Mouse (Mus musculus) left cerebral cortex, postnatal 10 days (tissue): ENCODE results near the gene Zbtb46. TPM values are rescaled to one million over a fixed set of nuclear protein-coding genes. Genes with fewer than 3 reads are reported as not detected.

Experiments used
- DNase-seq, 2 experiments: peaks; one replicate each; pipeline ENCODE4 v3.0.0; 2021 to 2022; ENCODE audit warnings: low spot score in 2 of 2, mixed read lengths in 1 of 2; ENCODE audit errors: extremely low spot score in 1 of 2
- intact Hi-C: fragments of 180-260 bp; cut with DNase I; formaldehyde crosslinking; loops from one replicate; pipeline ENCODE4 v1.15.1; 2025
- total RNA-seq, 2 experiments: library from RNA; stranded (reverse); gene quantifications; 2 replicates each; pipeline ENCODE4 v1.2.3; 2021

Gene Zbtb46
- total RNA-seq: 10 to 100 TPM; 17.1 to 19.9 TPM

- intact Hi-C loops: loop anchor here (5.0 kb wide), 1 partner anchor 37 kb away; no protein-coding TSS in a partner anchor
- peak; percentile 44 to 92 for DNase-seq
Observed at GRCm38 (mm10) chr2:181459153-181459672, at the start of gene Zbtb46. Gene Zbtb46, minus strand, starts transcription at chr2:181459426.

GRCm38 (mm10) chr2:181498644-181499043 lies 39.4 kb upstream of the Zbtb46 start:
- intact Hi-C loops: loop anchor here (5.0 kb wide), 1 partner anchor 91 kb away; no protein-coding TSS in a partner anchor
- no peak for DNase-seq

- DNase-seq: peak in 1 of 2 experiments; percentile 66
- intact Hi-C loops: loop anchor here (2.0 to 5.0 kb wide), 2 partner anchors 90 to 105 kb away; no protein-coding TSS in a partner anchor
Observed at GRCm38 (mm10) chr2:181497548-181497875, 38.3 kb upstream of the Zbtb46 start.

GRCm38 (mm10) chr2:181496831-181497547 lies 37.8 kb upstream of the Zbtb46 start, which contains the start of gene Tpd52l2:
Gene Tpd52l2, plus strand, starts transcription at chr2:181497142.
- intact Hi-C loops: loop anchor here (2.0 to 5.0 kb wide), 2 partner anchors 90 to 104 kb away; no protein-coding TSS in a partner anchor

GRCm38 (mm10) chr2:181496281-181496680 lies 37.1 kb upstream of the Zbtb46 start:
- intact Hi-C loops: loop anchor here (2.0 to 5.0 kb wide), 2 partner anchors 89 to 103 kb away; no protein-coding TSS in a partner anchor
- DNase-seq: peak; percentile 43 to 82

More at GRCm38 (mm10) chr2:181496831-181497547, 37.8 kb upstream of the Zbtb46 start, which contains the start of gene Tpd52l2:
- peak; percentile 92 to 95 for DNase-seq

GRCm38 (mm10) chr2:181495845-181496244 lies 36.6 kb upstream of the Zbtb46 start:
- peak in 1 of 2 experiments; percentile 33 for DNase-seq
- intact Hi-C loops: loop anchor here (2.0 to 5.0 kb wide), 2 partner anchors 89 to 103 kb away; no protein-coding TSS in a partner anchor

GRCm38 (mm10) chr2:181494266-181494945 lies 35.2 kb upstream of the Zbtb46 start:
- intact Hi-C loops: no loop called here
- peak in 1 of 2 experiments; percentile 45 for DNase-seq

- peak in 1 of 2 experiments; percentile 55 for DNase-seq
- intact Hi-C loops: no loop called here
Observed at GRCm38 (mm10) chr2:181493156-181493927, 34.1 kb upstream of the Zbtb46 start, which contains the start of gene Abhd16b. Gene Abhd16b, plus strand, starts transcription at chr2:181493206.

- intact Hi-C loops: no loop called here
- DNase-seq: no peak
Observed at GRCm38 (mm10) chr2:181492206-181492605, 33.0 kb upstream of the Zbtb46 start.

GRCm38 (mm10) chr2:181491432-181492205 lies 32.4 kb upstream of the Zbtb46 start:
- no peak for DNase-seq
- intact Hi-C loops: no loop called here

GRCm38 (mm10) chr2:181487338-181488277 lies 28.4 kb upstream of the Zbtb46 start:
- peak in 1 of 2 experiments; percentile 67 for DNase-seq
- intact Hi-C loops: no loop called here

GRCm38 (mm10) chr2:181485741-181486140 lies 26.5 kb upstream of the Zbtb46 start:
- DNase-seq: no peak
- intact Hi-C loops: no loop called here

- no peak for DNase-seq
- intact Hi-C loops: no loop called here
Observed at GRCm38 (mm10) chr2:181484456-181485233, 25.4 kb upstream of the Zbtb46 start.

- intact Hi-C loops: no loop called here
- no peak for DNase-seq
Observed at GRCm38 (mm10) chr2:181483562-181484318, 24.5 kb upstream of the Zbtb46 start.

GRCm38 (mm10) chr2:181483120-181483519 lies 23.9 kb upstream of the Zbtb46 start:
- intact Hi-C loops: no loop called here
- DNase-seq: no peak
